Mouse (Mus musculus) embryo, embryonic 9.5 days (tissue): Measurements from ENCODE around the gene Stap2.

Experiments used
- DNase-seq: peaks from one replicate; pipeline ENCODE4 v3.0.0-alpha.2; 2017; ENCODE audit errors: extremely low spot score

Gene Stap2

DNA sequence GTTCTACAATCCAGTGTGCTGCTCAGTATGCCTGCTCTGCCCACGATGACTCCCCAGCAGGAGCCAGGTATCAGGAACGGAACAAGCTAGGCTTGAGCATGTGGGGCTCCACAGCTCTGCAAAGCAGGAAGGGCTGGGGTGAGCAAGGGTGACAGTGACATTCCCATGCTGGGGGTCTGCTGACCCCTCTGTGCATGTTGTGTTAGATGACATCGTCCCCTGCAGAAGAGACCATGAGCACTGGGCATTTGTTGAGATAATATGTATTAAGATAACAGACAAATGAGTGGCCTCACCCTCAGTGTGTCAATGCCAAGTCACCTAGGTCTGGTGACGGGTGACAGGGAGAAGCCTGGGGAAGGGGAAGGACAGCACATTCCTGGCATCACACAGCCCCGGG, 19.5 kb upstream of the Stap2 start:
- DNase-seq: no peak

DNA sequence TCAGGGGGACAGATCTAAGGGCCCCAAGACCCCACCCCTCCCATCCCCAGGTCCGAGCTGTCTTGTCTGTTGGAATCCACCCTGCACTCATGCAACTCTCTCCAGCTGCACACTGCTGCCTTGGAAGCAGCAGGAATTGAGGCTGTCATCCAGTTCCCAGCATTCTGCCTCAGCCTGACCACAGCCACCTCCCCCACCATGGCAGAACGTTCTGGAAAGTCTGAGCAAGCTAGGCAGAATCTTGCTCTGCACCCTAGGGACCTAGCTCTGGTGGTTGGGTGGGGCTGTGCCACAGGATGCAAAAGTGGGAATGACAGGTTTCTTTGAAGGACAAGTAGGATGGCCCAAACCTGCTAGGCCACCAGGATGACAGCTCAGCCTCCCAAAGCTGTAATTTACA, 19.1 kb upstream of the Stap2 start:
- DNase-seq: no peak

DNA sequence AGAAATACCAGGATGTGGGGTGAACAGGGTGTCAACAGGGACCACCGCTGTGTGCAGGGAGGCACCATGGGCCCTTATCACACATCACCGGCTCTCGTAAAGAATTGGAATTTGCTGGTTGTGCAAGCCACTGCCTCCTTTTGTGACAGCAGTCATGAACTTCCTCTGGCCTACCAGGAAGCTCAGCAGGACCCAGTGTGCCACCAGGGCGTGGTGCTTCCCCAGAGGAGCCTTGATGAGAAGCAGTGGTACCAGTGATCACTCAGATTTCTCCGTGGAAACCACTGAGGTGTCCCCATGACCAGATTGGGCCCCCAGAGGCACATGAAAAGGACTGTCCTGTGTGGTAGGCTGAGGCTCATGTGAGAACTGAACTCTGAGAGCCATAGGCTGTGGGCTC, 18.0 kb upstream of the Stap2 start:
- DNase-seq: no peak

DNA sequence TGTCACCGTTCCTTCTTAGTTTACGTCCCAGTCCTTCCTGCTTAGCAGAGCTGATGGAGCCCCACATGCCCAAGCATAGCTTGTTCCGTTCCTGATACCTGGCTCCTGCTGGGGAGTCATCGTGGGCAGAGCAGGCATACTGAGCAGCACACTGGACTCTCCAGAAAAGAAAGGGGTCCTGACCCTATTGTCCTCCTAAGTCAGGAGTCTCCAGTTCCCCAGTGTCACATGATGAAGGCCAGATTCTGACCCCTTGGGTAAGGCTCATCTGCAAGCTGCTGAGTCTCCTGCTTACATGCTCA, 17.6 kb upstream of the Stap2 start:
- DNase-seq: no peak

DNA sequence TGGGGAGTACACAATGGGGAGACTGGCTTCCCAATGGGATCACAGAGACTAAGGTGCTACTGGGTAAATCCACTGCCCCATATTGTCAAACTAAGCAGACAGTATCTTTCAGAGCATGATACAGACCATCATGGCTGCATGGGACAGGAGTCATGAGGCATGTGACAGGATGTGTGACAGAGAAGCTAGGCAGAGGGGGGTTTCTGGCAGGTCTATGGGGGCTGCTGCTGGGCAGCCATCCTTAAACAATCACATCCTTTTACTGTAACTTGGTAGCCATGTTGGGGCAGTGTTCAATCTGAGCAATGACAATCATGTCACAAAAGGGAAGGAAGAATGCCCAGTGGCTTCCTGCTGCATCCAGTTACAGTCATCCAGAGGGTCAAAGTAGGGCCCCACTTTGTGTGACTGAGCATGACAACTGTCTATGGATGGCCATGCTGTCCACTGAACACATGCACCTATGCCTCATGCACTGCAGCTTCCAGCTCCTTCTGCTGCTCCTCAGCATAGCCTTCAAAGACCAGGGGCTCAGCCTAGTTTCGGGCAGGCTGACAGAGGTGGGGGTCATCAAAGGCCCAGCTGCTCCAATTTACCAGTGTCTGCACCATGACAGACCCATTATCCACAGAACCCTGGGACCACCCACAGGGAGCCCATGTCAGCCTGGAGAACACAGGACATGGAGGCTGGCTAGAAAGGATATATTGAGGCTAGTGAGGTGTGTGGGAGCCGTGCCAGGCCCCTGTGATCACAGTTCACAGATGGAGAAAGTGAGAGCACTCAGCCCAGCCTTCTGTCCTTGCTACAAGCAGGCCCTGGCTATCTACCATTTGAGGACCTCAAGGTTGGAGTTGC, 17.0 kb upstream of the Stap2 start:
- no peak for DNase-seq

DNA sequence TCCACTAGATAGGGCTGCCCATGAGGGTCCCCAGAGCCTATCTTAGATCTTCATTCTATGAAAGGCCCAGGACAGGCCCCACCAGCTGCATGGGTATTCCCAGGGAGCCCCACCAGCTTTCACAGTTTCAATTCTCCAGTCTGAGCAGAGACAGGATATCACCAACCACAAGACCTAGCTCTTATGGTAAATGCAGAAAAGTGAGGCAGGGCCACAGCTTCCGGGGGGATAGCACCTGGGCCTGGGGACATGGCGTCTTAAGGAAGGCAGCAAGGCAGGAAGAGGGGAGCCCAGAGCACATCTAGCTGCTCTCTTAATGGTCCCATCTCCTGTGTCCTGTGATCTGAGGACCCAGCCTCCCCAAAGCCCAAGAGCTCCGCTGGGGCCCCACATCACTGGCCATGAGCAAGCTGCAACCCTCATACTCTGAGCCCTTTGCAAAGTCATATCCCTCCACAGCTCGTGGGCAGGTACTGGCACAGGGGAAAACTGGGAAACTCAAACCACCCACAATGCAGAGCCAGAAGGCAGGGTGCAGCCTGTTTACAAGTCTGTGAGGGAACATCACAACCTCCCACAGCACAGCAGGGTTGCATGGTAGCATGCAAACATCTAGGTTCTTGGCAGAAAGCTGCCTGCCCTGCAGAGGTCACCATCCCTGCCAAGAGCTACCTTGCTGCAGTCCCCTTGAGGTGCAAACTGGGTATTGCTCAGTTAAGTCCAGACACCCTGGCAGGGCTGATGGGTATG, 16.0 kb upstream of the Stap2 start:
- DNase-seq: no peak

DNA sequence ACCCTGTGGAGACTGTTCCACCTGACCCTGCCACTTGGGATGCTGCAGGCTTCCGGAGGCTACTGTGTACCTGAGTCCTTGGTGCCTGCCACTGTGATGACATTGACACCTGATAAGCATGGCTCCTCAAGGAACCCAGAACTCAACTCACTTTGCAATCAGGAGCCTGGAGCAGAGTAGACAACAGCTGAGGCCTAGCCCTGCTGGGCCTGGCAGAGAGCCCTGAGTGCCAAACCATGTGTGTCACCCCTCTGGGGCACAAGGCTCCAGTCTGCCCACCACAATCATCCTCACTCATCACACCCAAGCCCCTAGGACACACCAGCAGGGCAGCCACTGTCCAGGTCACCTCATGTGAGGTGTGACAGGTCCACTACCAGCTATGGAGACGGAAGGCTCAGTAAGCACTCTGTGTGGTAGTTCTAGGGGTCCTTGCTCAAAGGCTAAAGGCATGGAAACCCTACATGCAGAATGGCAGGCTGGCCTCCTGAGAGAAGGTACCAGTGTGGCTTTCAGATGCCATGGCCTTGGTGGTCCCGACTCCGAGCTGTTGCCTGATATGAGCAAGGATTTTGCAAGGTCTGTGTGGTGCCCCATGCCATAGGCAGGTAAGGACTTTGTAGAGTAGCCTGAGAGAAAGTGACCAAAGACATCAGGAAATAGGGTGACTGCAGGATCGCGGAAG, 15.2 kb upstream of the Stap2 start:
- DNase-seq: no peak

DNA sequence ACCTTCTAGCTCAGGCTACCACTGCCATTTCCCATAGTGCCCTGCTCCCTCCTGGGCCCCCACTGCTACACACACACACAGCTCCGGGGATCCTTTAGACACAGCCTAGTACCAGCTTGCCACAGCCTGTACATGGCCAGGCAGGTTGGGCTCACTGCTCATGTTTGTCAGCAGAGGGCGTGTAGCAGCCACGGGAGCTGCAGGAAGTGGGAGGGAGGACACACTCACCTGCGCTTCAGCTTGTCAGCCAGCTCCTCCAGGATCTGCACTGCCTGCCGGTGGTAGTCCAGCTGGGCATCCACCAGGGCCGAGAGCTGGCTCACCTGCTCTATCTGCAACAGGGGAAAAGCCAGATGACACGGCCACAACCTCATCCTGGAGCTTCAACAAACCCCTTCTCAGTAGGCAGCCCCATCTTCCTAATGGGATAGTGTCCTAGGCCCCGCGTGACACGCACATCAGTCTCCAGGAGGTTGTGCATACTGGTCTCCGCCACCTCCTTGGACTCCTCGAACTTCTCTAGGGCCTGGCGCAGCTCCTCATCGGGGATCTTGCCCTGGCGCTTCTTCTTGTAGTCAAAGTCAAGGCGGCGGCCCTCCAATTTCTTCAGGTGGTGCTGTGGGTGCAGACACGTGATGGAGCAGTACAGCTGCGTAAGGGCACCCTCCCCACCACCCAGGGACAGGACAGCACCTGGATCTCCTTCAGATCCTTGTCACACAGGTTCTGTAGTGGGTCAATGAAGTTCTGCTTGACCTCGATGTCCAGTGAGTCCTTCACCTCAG, 13.2 kb upstream of the Stap2 start:
- no peak for DNase-seq

DNA sequence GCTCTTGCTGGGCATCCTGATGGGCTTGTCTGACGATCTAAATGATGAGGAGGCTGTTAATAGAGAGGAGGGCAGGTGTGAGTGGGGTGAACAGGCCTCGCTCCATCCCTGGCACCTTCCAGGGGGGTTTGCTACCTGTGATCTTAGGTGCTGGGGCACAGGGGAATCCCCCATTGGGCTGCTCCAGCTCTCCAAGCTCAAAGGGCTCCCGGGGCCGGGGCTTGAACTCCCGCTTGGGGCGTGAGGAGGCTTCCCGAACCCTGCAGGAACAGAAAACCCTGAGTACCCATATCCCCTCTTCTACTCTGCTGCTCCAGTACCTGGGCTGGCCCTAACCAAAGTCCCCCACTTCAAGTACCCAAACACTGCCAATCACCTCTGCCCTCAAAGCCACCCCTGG, 12.5 kb upstream of the Stap2 start:
- DNase-seq: no peak

DNA sequence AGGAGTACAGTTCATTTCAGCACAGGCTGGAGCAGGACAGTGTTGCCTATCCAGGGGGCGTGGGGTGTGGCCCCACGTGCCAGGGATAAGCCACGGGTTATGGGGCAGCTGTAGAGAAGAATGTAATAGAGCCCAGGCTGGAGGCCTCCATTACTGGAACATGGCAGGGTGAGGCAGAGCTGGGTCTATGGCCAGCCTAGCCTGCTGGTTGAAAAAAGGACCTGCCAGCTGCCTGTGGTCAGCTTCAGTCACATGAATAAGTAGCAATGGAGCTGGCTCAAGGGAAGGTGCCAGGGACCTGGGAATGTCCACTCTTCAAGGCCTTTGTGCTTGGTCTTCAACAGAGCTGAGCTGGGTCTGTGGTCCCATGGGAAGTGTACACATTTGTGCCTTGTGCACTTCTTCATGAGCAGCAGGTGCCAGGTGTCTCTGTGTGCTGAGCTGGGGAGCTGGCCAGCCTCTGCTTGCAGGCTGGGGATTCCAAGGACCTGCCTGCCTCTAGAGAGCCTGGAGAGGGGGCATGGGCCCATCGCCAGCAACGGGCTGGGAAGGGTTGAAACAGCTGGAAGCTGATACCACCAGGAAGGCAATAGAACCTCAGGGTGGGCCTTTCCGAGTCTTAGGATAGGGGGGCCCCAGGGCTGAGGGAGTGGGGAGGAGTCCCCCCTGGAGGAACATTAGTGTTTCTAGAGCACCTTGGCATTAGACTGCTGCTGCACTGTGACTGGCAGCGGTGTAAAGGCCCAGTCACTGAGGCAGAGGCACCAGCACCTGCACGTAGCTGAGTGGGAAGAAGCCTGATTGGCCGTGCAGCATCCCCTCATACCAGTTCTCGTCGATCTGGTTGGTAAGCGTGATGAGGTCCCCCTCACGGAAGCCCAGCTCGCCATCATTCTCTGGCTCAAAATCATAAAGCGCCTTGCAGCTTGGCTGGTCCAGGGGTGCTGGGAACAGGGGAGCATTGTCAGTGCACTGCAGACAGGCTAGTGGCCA, 11.7 kb upstream of the Stap2 start:
- DNase-seq: no peak

DNA sequence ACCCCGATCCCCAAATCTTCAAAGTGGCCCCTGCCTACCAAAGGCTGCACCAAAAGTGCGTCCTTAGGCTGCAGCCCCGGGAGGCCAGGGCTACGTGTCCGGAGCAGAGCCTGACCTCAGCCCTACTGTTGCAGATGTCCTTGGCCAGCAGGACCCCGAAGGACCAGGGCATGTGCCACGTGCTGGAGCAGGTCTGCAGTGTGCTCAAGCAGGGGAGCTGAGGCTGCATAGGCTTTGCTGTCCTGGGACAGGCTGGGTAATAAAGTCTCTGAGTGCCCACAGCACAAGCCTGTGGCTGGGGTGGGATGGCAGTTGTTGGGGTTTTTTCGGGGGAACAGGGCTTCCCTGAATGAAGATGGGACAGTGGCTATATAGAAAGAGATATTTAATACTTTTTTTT, 11.0 kb upstream of the Stap2 start:
- no peak for DNase-seq

DNA sequence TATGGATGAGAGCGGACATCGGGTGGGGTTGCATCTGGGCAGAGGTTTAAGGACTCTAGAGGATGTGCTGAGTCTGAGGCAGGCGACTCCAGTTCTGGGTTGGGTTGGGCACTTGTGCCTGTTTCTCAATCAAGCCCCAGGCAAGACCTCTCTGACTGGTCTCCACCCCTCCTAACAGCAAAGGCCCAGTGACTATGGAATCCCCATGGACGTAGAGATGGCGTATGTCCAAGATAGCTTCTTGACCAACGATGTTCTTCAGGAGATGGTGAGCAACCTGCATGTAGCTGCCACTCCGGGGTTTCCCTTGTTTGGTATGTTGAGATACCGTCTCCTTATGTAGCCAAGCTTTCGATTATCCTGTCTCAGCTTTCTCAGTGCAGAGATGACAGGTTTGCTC, 9.9 kb upstream of the Stap2 start:
- DNase-seq: no peak

DNA sequence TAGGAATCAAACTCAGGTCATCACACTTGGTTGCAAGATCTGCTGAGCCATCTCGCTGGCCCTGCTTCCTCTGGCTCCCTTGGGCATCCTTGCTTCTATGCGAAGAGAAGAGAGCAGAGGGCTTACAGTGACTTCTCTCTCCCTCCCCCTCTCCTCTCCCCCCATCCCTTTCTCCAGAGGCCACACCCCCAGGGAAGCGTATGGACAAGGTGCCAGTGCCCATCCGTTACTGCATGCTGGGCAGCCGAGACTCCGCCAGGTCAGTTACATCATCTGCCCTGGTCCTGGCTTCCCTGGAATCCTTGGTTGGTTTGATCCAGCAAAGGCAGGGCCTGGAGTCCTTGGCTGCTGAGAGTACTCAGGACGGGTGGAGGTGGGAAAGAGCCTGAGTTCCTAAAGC, 6.1 kb upstream of the Stap2 start:
- no peak for DNase-seq

DNA sequence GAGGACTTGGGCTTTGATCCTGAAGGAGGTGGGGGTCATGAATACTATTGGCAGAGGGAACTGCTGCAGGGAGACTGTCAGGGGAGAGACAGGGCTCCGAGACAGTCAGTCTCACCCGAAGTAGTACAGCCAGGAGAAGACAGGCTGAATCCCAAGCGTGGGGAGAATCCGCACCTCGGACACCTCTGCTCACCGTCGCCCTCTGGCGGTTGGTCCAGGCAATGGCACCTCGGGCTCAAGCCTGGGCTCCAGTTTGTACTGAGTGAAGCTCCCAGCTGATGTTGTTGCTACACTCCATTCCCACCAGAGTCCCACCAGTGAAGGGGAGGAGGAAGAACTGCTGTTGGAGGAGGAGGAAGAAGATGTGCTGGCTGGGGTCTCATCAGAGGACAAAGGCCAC, 5.3 kb upstream of the Stap2 start:
- peak; percentile 81 for DNase-seq

DNA sequence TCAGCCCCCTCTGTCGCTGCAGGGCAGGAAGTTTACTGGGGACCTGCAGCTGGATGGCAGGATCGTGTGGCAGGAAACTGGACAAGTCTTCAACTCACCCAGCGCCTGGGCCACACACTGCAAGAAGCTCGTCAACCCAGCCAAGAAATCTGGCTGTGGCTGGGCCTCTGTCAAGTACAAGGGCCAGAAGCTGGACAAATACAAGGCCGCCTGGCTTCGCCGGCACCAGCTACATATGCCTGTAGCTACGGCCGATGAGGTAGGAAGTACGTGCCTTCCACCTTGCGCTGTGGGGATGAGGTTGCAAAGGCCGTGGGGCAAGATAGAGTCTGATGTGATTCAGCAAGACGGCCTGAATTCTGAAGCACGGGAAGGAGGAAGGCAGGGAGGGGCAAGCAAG, 4.9 kb upstream of the Stap2 start:
- no peak for DNase-seq

DNA sequence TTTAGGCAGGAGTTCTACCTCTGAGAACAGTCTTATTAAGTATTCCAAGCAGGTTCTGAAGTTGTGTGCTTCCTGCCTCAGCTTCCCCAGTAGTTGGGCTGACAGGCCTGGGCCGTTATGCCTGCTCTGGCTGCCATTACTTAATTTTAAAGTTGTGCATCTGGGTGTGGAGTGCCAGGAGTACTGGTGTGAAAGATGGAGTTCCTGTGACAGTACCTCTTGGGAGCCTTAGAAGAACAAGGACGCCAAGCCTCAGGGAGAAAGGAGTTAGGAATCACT, 4.5 kb upstream of the Stap2 start:
- no peak for DNase-seq

DNA sequence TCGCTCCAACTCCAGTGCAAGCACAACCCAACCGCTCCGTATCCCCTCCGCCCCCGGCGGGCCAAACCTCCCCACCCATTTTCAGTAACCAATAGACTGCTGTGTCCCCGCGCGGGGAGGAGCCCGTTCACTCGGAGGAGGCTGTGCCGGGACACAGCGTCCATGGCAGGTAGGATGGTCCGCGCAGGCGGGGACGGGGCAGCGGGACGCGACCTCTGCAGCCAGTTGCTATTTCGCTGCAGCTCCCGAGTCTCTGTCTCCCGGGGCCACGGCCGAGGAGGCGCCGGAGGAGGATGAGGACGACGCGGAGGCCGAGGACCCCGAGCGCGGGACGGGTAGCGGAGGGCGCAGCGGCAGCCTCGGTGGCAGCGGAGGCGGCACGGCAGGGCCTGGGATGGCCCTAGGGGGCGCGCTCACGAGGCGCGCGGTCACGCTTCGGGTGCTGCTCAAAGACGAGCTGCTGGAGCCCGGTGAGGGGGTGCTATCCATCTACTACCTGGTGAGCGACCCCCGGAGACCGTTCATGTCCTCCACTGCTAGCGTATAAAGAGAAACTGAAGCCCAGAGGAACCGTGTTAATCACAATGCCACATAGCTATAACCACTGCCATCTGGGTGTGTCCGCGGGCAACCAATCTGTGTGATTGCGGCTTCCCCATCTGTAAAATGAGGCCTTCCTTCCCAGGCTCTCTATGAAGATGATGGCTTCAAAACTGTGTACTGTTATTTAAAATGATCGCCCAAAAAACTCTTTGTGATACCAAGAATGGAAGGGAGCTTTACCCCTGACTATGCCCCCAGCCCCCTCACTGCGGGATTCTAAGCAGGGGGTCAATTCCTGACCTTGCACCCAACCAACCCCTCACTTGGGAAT, 3.9 kb upstream of the Stap2 start:
- peak; percentile 92 for DNase-seq

DNA sequence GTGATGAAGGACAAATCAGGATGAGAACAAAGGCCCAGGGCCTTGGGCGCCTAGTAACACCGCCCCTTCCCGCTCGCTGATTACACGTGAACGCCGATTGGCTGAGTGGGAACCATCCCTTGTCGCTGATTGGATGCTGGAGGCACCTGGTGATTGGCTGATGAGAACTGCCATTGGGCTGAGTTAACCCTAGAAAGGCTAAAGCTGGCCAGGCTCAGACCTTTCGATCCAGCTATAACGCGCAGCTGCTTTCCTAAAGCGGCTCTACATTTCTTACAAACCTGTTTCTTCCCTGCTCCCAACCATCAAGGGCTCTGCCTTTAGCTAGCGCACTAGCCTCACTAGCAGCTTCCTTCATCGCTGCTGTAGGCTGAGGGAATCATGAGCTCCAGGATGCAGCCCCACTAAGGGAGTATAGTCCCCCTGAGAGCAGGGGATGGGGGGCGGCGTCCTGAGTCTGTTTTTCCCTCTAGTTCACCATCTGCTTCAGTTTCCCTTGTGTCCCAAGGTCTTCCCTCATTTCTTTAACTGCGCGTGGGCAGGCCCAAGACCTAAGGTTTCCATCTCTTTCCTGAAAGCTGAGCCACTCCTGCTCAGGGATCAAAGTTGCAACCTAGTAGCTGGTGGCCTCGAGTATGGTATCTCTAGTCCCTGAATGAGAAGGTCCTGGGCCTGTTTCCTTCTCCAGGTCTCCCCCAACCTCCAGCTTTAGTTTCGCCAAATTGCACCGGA, 3.1 kb upstream of the Stap2 start:
- peak; percentile 93 for DNase-seq
